Mouse (Mus musculus) brain, embryonic 14.5 days (tissue): Measurements from ENCODE around the gene Commd8.

ENCODE experiments used
- CTCF ChIP-seq: fragments of 200-500 bp; IDR thresholded peaks from 2 replicates; pipeline ENCODE4 v1.5.1; 2012; ENCODE audit warnings: inconsistent platforms, mild to moderate bottlenecking, moderate library complexity, borderline replicate concordance; ENCODE audit not compliant: insufficient read depth, insufficient read length; ENCODE audit errors: extremely low read depth
- POLR2A ChIP-seq: fragments of 200-500 bp; IDR thresholded peaks from 2 replicates; pipeline ENCODE4 v1.6.1; 2012; ENCODE audit warnings: mild to moderate bottlenecking, inconsistent platforms, borderline replicate concordance; ENCODE audit not compliant: poor library complexity, insufficient read depth, insufficient read length, severe bottlenecking; ENCODE audit errors: extremely low read depth

DNA sequence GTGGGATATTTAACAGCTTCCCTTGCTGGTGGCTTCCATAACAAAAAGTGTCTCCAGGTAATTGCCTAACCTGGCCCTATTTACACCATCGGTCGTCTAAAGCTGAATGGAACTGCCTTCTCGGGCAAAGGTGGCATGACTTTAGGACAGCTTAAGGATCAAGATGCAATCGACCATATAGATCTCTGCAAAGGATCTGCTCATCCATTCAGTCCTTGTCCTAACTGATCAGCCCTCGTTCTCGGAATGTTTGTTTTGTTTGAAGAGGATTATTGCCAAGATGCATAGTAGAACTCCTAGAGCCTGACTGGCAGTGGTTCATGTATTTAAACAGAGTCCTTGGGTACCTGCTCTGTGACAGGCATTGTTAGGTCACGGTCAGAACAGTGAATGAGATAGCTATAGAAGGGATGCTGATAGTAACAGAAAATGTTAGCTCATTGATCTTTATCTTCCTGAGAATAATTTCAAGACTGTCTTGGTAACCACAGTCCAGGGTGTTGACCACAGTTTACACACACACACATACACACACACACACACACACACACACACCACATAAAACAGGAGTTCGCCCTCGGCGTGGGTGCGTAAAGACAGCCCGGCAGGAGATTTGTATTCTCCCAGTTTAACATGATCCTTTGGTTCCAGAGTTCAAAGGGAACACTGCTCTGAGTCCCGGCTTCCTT is 42.3 kb upstream of the Commd8 start:
- TF ChIP-seq POLR2A: no peak
- no peak for TF ChIP-seq CTCF
